Mouse (Mus musculus): ENCODE results near the gene Sycp2.

DNA sequence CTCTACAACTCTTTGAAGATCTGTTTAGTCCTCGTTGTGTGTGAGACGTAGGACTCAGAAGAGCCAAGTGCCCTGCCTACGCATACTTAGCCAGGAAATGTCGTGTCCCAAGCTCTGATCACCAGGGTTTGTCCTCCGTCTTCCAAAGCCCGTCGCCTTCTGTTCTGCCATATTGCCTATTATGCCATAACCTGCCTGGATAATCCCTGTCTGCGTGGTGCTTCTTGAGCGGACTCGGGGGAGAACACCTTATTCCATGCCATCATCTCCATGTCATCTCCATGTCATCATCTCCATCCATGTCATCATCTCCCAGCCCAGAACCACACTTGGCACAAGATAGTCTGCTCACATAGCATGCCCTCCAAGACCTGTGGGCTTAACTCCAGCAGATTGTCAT lies 81.4 kb downstream of the Sycp2 start:
- TF ChIP-seq POLR2A (IDR thresholded peaks at IDR 0.05; ENCODE audit: insufficient read length, low read depth): no peak
- TF ChIP-seq MAX (IDR thresholded peaks at IDR 0.05; ENCODE audit: low read depth): no peak
